Mouse (Mus musculus) kidney, postnatal 4 days (tissue): ENCODE results near the gene Ppp3cb.

Experiments
- DNase-seq, 2 experiments: peaks; one replicate each; pipeline ENCODE4 v3.0.0; 2021; ENCODE audit warnings: mixed read lengths in 2 of 2

Ppp3cb gene

DNA sequence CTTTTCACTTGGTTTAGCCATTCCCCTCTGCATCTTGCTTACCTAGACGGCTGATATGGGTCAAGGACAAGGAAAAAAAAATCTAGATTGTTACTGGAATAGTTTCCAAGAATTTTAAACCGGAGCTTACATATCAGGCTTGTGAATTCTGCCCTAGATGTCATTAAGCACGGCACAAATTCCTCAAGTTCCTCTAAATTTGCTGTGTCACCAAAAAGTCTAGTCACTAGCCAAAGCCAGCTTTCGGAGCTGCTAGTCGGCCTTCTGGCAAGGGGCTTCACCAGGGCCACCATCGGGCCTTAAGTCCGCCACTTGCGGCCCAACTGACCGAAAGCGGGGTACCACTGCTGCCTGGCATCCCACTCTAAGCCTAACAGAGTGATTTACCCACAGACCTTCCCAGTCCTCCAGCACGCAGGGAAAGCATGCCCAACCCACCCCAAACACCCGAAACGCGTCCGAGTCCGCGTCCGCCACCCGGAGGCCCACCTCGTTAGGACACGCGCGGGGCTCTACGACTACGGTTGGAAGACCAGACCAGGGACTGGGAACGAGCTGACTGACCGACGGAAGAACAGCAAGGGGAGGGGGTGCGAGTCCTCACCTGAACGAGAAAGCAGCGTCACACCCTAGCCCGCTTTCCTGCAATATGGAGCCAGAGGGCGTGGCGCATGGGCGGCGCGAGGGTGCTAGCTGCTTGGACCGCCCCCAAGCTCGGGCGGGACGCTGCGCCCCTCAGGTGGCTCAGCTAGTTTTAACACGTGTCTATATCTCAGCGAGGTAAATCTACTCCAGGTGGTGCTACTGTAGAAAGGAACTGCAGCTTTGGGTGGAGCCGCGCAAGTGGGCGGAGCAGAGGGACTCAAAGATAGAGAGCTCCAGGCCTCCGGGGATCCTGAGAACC is 66.8 kb downstream of the Ppp3cb start, which contains the start of gene Anxa7:
Anxa7 (minus strand) TSS at position 843 of the 904 bp plus-strand sequence.
- peak; percentile 82 to 89 for DNase-seq

- DNase-seq, result peak; percentile 32 to 55
Measured at GRCm38 (mm10) chr14:20478801-20479200, 67.6 kb downstream of the Ppp3cb start.

DNA sequence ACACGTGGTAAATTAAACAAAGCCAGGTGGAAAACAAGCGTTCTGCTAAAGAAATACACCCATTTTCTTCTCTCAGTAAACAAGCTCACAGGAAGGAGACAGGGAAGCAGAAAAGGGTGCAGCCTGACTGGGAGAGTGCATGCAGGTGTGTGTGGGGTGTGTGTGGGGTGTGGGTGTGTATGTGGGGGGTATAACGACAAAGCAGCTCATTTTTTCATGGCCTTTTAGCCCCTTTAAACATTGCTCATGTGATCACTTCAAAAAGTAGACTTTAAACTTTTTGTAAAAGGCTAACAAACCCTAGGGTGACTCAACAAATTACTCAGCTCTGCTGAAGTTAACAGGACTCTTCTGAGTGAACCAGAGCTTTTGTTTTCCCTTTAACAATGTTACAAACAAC is 68.0 kb downstream of the Ppp3cb start:
- no peak for DNase-seq

GRCm38 (mm10) chr14:20477261-20478025 is 68.9 kb downstream of the Ppp3cb start:
- DNase-seq, result no peak

DNA sequence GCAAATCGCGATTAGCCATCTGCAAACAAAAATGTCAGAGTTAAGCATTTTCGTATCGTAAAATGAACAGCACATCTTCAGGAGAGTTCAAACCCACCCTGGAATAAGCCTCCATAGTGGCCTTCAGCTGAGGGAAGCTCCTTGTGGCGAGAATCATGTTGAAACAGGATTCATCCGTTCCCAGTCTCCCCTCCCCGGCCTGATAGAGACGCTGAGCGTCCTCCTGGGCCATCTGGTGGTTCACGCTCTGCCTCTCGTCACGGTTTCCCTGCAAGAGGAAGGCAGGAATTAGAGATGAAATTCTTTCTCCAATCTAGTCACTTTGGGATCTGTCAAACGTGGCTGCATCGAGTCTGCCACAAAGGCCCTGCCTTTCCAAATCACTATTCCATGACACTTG is 86.2 kb downstream of the Ppp3cb start:
- DNase-seq, result no peak

GRCm38 (mm10) chr14:20458378-20458777 is 88.0 kb downstream of the Ppp3cb start:
- no peak for DNase-seq

DNA sequence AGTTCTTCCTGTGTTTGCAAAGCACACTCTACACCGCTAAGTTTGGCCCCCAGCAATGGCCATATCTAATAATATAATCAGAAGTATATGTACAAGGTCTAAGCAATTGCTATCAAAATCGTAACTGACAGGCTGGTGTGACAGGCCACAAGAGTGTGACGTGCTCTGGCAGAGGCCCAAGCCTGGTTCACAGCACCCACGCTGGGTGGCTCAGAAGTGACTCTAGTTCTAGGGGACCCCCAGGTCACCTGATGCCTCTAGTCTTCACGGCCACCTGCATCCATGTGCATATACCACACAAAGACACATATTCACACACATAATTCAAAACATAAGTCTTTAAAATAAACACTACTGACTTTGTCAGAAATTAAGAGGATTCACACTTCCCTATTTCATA is 93.4 kb downstream of the Ppp3cb start:
- peak in 1 of 2 experiments; percentile 3 for DNase-seq

DNA sequence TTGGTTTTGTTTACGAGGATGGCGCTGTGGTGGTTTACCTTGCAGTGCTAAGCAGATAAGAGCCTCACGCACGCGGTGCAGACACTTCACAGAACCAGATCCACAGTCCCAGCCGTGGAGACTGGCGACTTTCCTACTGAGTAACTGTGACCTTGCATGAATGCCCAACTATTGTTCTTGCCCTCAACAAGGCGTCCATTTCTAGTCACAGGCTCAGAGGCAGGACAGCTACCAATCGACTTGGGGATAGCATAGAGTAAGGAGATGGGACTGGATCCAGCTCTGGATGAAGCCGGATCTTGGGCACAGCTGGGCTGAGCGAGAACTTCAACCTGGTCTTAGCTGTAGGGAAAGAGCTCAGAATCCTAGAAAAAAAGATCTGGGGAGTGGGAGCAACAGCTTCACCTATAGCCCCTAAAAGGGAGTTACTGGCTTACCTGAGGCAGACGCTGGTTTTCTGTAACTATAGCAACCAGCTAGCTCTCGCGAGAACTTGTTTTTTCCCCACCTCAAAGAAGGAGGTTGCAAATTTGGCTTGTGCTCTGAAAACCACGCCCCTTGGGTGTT is 94.5 kb downstream of the Ppp3cb start, which contains the start of gene Cfap70:
Cfap70 (minus strand) TSS at position 462 of the 567 bp plus-strand sequence.
- DNase-seq, result peak; percentile 75 to 83

- DNase-seq, result no peak
Measured at GRCm38 (mm10) chr14:20451302-20451701, 95.1 kb downstream of the Ppp3cb start.
